Mouse (Mus musculus) thymus, adult 2 months (tissue): ENCODE data around the gene Rab15. TPM values are rescaled to one million over a fixed set of nuclear protein-coding genes. Genes with fewer than 3 reads are reported as not detected.

Experiments
- DNase-seq: peaks from one replicate; pipeline ENCODE4 v3.0.0; 2021
- H3K27ac ChIP-seq: fragments of 200-500 bp; 2 replicates; pipeline ENCODE4 v1.5.1; 2012; ENCODE audit warnings: low read length, control low read depth; ENCODE audit not compliant: control insufficient read depth, insufficient read depth
- H3K27me3 ChIP-seq: fragments of 200-500 bp; 2 replicates; pipeline ENCODE4 v1.6.1; 2012; ENCODE audit warnings: mild to moderate bottlenecking, low read length, moderate library complexity, mixed read lengths; ENCODE audit not compliant: control insufficient read depth, insufficient read depth
- H3K36me3 ChIP-seq: fragments of 200-500 bp; 2 replicates; pipeline ENCODE4 v1.6.1; 2012; ENCODE audit warnings: mild to moderate bottlenecking, low read length, moderate library complexity; ENCODE audit not compliant: control insufficient read depth, insufficient read depth
- H3K4me1 ChIP-seq: fragments of 200-500 bp; replicated peaks from 2 replicates; pipeline ENCODE4 v1.6.1; 2012; ENCODE audit warnings: low read length; ENCODE audit not compliant: control insufficient read depth, insufficient read depth
- H3K4me3 ChIP-seq: fragments of 200-500 bp; 2 replicates; pipeline ENCODE4 v1.5.1; 2012; ENCODE audit warnings: mild to moderate bottlenecking, low read length, control low read depth, moderate library complexity; ENCODE audit not compliant: control insufficient read depth, insufficient read depth
- CTCF ChIP-seq: fragments of 200-500 bp; IDR thresholded peaks from 2 replicates; pipeline ENCODE4 v1.5.1; 2012; ENCODE audit warnings: mild to moderate bottlenecking, control low read depth, low read length, moderate library complexity, borderline replicate concordance; ENCODE audit not compliant: control insufficient read depth, poor library complexity, insufficient read depth; ENCODE audit errors: extremely low read depth
- POLR2A ChIP-seq: fragments of 200-500 bp; IDR thresholded peaks from 2 replicates; pipeline ENCODE4 v1.6.1; 2012; ENCODE audit warnings: mild to moderate bottlenecking, low read length, control low read depth, moderate library complexity; ENCODE audit not compliant: control insufficient read depth, poor library complexity, insufficient read depth; ENCODE audit errors: extremely low read depth
- WGBS: fragments of 180-500 bp; shearing (Covaris S2); methylation state at CpG from one replicate; pipeline ENCODE4 v1.1.7; 2018; 5-methylcytosine and 5-hydroxymethylcytosine counted together
- polyA plus RNA-seq: library from polyadenylated mRNA; depleted of rRNA; stranded (reverse); fragments of >200 nt; gene quantifications from 2 replicates; pipeline ENCODE4 v1.2.3, GENCODE M21; 2012

The Rab15 gene
- polyA plus RNA-seq, 1 experiment: 21.9 TPM

DNA sequence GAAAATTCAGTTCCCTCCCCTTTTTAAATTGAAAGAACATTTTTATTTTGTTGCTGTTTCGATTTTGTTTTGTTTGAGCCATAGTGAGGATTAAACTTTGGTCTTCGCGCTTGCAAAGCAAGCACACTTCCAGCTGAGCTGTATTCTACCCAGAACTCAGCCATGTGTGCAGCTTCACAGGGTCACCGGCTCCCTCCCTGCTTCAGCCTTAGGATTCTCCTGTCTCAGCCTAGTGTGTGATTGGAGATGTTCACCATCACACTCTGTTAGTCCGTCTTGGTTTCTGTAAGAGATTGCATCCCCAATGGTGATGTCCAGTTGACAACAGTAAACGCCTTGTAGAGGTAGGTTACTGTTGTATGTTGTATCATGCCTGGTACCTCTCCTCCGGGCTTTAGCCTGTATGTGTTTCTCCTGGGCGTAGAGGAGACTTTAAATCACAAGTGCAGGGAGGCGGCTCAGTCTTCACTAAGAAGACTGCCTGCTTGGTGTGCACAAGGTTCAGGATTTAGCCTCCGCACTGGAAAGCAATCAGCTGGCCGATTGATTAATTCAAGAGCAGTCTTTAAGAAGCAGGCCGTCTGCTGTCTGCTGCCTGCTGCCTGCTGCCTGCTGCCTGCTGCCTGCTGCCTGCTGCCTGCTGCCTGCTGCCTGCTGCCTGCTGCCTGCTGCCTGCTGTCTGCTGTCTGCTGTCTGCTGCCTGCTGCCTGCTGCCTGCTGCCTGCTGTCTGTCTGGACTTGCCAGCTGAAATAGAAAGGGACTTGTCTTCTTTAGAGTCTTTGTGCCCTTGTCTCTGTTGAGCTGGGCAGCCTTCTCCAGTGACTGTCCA, 41.9 kb downstream of the Rab15 start:
- WGBS: 96% methylated on average over 12 of the region's 12 CpGs
- TF ChIP-seq POLR2A (no peak), CTCF (no peak)
- Histone ChIP-seq H3K36me3 (peaks cover 3% of the 10 kb centered on the region; the same call in 1 of the 2 replicates), H3K27ac (no peak overlapping the region), H3K4me3 (no peak overlapping the region), H3K4me1 (peaks cover 8% of the 10 kb centered on the region), H3K27me3 (no peaks in the 10 kb centered on the region)
- no peak for DNase-seq

- Histone ChIP-seq H3K36me3 (peaks cover 10% of the 10 kb centered on the region), H3K27ac (no peak overlapping the region), H3K4me3 (no peak overlapping the region), H3K4me1 (peaks cover 8% of the 10 kb centered on the region), H3K27me3 (no peaks in the 10 kb centered on the region)
- DNase-seq: no peak
- no peak for TF ChIP-seq POLR2A
- no peak for TF ChIP-seq CTCF
- WGBS: 94% methylated on average over 5 of the region's 5 CpGs
Observed at GRCm38 (mm10) chr12:76779951-76780350, 42.8 kb downstream of the Rab15 start.

DNA sequence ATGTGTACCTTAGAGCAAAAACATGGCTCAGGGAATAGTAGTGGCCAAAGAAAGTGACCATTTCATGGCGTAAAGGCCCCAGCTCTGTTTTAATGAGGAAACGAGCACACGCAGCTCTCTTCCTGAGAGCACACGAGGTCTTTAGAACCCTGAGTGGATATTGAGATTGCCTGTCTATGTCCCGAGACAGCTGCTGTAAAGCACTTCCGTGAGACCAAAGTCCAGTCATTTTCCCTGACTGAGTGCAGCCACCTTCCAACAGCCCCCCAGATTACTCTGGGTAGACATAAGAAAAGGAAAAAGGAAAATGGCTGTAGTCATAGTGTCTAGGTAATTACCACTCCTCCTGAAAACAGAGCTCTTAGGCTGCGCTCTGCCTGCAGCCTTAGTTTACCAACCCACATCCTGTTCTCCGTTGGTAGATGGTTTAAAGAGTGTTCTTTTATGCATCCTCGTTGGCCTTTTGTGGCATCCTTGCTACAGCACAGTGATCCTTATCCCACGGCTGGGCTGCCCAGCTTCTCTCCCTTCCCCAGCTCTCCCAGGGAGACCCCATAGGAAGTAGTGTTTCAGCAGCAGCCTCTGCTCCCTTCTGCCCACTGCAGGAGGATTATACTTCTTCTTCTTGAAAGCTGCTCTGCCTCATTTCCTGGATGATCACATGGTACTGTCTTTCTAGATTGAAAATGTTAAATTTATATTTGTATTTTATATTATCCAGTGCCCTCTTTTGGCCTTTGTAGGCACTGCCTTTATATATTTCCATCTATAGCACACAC, 44.2 kb downstream of the Rab15 start:
- peak overlapping the region; percentile 28 for H3K4me3 ChIP-seq
- peaks cover 10% of the 10 kb centered on the region for H3K4me1 ChIP-seq
- TF ChIP-seq CTCF (no peak), POLR2A (no peak)
- DNase-seq: peak; percentile 28
- WGBS: 43% methylated on average over 10 of the region's 10 CpGs
- H3K27ac ChIP-seq: peak overlapping the region; percentile 99
- no peaks in the 10 kb centered on the region for H3K27me3 ChIP-seq
- peaks cover 10% of the 10 kb centered on the region for H3K36me3 ChIP-seq

- no peak for DNase-seq
- no peaks in the 10 kb centered on the region for H3K27me3 ChIP-seq
- peaks cover 10% of the 10 kb centered on the region for H3K36me3 ChIP-seq
- peak overlapping the region; percentile 60; the same call in 1 of the 2 replicates for H3K27ac ChIP-seq
- H3K4me3 ChIP-seq: no peak overlapping the region
- H3K4me1 ChIP-seq: peaks cover 10% of the 10 kb centered on the region
- TF ChIP-seq CTCF: no peak
- no peak for TF ChIP-seq POLR2A
Observed at GRCm38 (mm10) chr12:76777845-76778244, 44.9 kb downstream of the Rab15 start.

GRCm38 (mm10) chr12:76776898-76777297, 45.8 kb downstream of the Rab15 start:
- TF ChIP-seq POLR2A (no peak), CTCF (no peak)
- DNase-seq: no peak
- peaks cover 10% of the 10 kb centered on the region for H3K4me1 ChIP-seq
- H3K4me3 ChIP-seq: no peak overlapping the region
- no peaks in the 10 kb centered on the region for H3K27me3 ChIP-seq
- 98% methylated on average over 5 of the region's 5 CpGs for WGBS
- peaks cover 10% of the 10 kb centered on the region for H3K36me3 ChIP-seq
- H3K27ac ChIP-seq: no peak overlapping the region

DNA sequence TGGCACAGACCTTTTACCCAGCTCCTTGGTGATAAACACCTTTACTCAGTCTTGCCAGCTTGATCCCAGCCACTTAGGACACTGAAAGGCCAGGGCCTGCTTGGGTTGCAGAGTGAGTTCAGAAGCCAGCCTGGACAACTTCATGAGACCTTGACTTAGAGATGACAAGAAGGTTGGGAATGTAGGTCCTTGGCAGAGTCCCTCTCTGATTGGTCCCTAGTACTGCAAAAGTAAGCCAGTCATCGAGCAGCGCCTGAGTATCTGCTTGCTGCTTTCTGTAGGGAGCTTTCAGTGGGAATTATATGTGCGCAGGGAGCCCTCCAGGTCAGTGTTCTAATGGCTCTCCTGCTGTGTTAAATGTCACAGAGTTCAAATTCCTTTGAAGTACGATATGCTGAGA, 47.6 kb downstream of the Rab15 start:
- no peak overlapping the region for H3K4me3 ChIP-seq
- 92% methylated on average over 4 of the region's 4 CpGs for WGBS
- H3K27ac ChIP-seq: 0 out of 2 replicates have a peak overlapping the region, but pooled peaks have one; percentile 17
- peaks cover 10% of the 10 kb centered on the region for H3K36me3 ChIP-seq
- peaks cover 10% of the 10 kb centered on the region for H3K4me1 ChIP-seq
- no peak for DNase-seq
- TF ChIP-seq CTCF (no peak), POLR2A (no peak)
- H3K27me3 ChIP-seq: no peaks in the 10 kb centered on the region

DNA sequence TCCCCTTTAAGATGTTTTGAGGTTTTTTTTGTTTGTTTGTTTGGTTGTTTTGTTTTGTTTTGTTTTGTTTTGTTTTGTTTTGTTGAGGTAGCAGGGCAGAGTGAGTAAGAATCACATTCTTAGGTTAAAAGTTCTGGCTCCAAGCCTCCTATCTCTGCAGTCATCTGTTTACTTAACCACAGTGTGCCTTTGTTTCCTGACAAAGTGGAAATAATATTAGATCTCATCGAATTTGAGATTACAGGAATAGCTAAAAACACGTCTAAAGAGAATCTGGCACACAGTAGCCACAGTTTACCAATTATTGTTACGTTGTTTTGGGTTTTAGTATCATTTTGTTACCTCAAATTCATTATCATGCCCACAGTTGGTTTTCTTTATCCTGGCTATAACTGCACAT, 48.1 kb downstream of the Rab15 start:
- Histone ChIP-seq H3K4me3 (no peak overlapping the region), H3K27me3 (no peaks in the 10 kb centered on the region), H3K4me1 (peaks cover 10% of the 10 kb centered on the region), H3K27ac (no peak overlapping the region), H3K36me3 (peaks cover 10% of the 10 kb centered on the region)
- WGBS: 31% methylated on average over 3 of the region's 3 CpGs
- DNase-seq: no peak
- no peak for TF ChIP-seq CTCF
- no peak for TF ChIP-seq POLR2A
